Mouse (Mus musculus): ENCODE results near the gene Smpd1. TPM values are rescaled to one million over a fixed set of nuclear protein-coding genes. Genes with fewer than 3 reads are reported as not detected.

Gene Smpd1
- total RNA-seq, 2 experiments from 2014 or later: 96.9 to 107 TPM

DNA sequence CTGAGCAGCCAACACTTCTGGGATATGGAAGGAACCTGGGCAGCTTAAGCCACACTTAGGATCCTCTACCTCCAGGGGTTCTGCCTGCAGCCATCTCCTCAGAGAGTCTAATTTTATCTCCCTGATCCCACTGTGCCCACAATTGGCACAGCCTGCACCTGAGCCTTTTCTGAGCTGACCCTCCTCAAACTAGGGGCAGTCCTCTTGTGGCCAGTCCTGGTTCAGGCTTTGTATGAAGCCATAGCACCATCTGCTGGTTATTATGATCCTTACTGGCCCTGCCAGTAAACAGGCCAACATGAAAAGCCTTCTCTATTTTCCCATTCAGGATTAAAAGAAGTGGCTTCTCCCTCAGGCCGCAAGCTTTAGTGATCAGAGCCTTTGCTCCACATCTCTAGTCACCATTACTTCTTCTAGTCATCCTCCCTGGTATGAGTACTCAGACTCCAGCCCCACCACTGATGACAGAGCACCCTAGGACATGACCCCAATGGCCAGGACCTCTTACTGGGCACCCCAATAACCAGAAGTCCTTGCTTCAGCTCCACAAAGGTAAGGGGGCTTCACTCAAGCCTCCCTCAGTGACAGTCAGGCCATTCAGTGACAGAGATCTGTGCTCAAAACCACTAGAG is 26.7 kb upstream of the Smpd1 start:
- TF ChIP-seq CTCF (IDR thresholded peaks at IDR 0.05): peak; percentile 85
- H3K27ac ChIP-seq: no peak overlapping the region
- peak in 1 of 2 experiments; percentile 51 for DNase-seq (ENCODE audit: extremely low spot score in 1 of 2, low spot score in 2 of 2)
- no peak overlapping the region for H3K4me3 ChIP-seq
- intact Hi-C loops (cut with DNase I): no loop called here

DNA sequence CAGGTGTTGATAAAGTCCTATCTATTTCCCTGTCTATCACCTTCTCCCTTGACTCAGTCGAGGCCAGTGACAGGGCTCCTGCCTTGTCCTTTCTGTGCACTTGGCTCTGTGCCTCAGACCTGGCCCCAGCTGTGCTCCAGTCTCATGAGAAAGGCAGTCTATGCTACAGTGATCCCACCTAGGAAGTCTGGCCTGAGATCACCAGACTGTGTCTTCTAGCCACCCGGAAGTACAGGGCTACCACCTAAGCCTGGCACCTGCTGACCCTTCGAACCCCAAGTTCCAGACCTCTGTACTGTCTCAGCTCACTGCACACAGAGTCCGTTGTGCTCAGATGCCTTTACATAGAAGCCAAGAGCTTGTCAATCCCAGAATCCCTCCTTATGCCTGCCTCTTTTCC is 26.1 kb upstream of the Smpd1 start:
- intact Hi-C loops (cut with DNase I): no loop called here
- Histone ChIP-seq H3K27ac (no peak overlapping the region), H3K4me3 (no peak overlapping the region)
- no peak for DNase-seq (ENCODE audit: extremely low spot score in 1 of 2, low spot score in 2 of 2)
- no peak for TF ChIP-seq CTCF (IDR thresholded peaks at IDR 0.05)

DNA sequence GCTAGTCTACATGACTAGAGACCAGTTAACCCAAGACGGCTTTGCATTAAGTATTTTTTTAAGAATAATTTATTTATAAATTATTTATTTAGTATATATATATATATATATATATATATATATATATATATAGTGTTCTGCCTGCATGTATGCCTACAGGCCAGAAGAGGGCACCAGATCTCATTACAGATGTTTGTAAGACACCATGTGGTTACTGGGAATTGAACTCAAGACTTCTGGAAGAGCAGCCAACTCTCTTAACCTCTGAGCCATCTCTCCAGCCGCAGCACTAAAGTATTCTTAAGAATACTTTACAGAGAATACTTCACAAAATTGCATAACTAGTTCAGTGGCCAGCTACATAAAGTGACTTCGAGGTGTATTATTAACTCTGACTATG is 20.0 kb upstream of the Smpd1 start:
- Histone ChIP-seq H3K4me3 (no peak overlapping the region), H3K27ac (no peak overlapping the region)
- TF ChIP-seq CTCF (IDR thresholded peaks at IDR 0.05): peak; percentile 44
- no peak for DNase-seq (ENCODE audit: extremely low spot score in 1 of 2, low spot score in 2 of 2)
- intact Hi-C loops (cut with DNase I): no loop called here

DNA sequence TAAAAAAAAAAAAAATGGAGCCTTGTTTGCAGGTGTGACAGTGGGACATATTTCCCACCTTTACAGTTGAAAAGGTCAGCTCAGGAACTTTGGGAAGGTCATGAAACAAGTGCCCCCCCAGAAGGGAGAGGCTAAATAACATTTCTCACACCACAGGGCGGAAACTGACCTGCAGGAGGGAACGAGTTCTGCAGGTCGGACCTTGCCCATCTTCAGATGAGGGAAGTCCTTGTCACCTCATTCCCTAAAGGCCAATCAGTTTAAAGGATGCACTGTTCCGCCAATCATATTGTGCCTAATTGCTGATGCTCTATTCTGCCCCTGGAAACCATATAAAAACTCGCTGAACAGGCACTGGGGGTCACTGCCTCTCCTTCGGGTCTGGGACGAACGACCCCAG is 8.2 kb upstream of the Smpd1 start:
- Histone ChIP-seq H3K27ac (no peak overlapping the region), H3K4me3 (no peak overlapping the region)
- TF ChIP-seq CTCF (IDR thresholded peaks at IDR 0.05): no peak
- no peak for DNase-seq (ENCODE audit: extremely low spot score in 1 of 2, low spot score in 2 of 2)
- intact Hi-C loops (cut with DNase I): loop anchor here (5.0 kb wide), 1 partner anchor 181 kb away; no protein-coding TSS in a partner anchor

DNA sequence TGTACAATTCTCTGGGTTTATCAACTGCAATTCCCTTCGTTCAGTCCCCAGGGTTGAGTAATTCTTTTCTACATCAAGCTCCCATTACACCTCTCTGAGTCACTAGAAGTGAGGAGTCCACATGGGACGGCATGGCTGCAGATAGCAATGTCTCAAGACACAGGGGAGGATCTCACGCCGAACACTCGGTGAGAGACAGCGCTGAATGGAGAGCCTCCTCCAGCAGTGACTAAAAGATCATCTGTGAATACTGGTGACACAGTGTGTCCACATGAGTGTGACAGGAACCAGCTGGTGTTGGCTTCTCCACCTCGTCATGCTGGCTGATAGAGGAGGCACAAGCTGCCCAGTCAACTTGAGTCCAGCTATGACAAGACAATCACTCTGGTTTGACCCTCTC is 6.2 kb upstream of the Smpd1 start:
- no peak overlapping the region for H3K27ac ChIP-seq
- intact Hi-C loops (cut with DNase I): loop anchor here (2.0 to 5.0 kb wide), 3 partner anchors 55 to 271 kb away; no protein-coding TSS in a partner anchor
- H3K4me3 ChIP-seq: no peak overlapping the region
- no peak for DNase-seq (ENCODE audit: extremely low spot score in 1 of 2, low spot score in 2 of 2)
- no peak for TF ChIP-seq CTCF (IDR thresholded peaks at IDR 0.05)

DNA sequence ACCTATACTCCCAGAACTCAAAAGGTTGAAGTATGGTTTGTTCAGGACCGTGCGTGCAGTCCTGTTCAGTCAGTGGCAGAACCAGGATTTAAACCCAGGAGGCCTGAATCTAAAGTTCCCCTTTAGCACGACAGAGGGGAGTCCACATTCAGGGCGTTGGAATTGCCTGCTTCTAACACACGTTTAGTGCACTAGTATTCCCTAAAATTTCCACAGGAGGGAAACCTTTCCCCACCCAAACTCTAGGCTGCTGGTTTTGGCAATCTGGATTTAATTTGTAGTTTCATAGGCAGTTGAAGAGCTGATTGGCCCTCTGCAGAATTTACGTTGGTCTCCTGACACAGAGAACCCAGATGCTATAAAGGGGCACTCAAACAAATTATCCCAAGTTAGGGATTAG is 5.1 kb upstream of the Smpd1 start:
- Histone ChIP-seq H3K4me3 (no peak overlapping the region), H3K27ac (no peak overlapping the region)
- peak in 1 of 2 experiments; percentile 14 for DNase-seq (ENCODE audit: extremely low spot score in 1 of 2, low spot score in 2 of 2)
- peak; percentile 68 for TF ChIP-seq CTCF (IDR thresholded peaks at IDR 0.05)
- intact Hi-C loops (cut with DNase I): loop anchor here (2.0 to 5.0 kb wide), 3 partner anchors 54 to 270 kb away; no protein-coding TSS in a partner anchor

DNA sequence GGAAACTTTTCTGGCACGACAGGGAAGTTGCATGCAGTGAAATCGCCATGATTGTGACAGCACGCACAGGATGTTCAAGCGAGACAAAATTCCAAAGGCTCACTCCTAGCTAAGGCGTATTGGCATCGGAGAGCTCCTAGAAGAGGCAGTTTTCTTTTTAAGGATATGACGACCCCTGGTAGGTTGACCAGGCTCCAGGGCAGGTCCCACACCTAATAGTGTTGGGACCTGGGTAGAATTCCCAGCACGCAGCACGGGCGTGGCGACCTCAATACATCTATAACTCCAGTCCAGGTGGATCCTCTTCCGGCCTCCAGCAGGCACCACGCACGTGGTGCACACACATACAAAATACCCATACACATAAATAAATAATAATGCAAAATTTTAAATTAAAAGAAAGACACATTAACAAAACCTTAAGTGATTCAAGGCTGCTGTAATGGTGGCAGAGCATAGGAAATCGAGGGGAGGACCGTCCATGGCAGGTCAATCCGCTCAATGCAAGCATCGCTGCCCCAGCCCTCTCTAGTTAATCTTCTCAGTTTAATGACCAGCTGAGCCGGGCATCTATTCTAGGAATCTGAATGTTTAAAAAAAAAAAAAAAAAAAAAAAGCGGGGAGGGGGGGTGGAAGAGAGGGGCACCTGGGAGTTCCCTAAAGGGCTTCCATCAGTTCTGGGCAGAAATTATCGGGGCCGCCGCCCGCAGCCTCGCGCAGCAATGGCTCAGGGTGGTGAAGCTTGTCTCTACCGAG is 526 bp upstream of the Smpd1 start:
- Histone ChIP-seq H3K27ac (peak overlapping the region; percentile 95), H3K4me3 (peak overlapping the region; percentile 73)
- TF ChIP-seq CTCF (IDR thresholded peaks at IDR 0.05): no peak
- no peak for DNase-seq (ENCODE audit: extremely low spot score in 1 of 2, low spot score in 2 of 2)
- intact Hi-C loops (cut with DNase I): loop anchor here (2.0 kb wide), 2 partner anchors 27 to 79 kb away; partner anchors contain the start of genes Apbb1 and Trim3

DNA sequence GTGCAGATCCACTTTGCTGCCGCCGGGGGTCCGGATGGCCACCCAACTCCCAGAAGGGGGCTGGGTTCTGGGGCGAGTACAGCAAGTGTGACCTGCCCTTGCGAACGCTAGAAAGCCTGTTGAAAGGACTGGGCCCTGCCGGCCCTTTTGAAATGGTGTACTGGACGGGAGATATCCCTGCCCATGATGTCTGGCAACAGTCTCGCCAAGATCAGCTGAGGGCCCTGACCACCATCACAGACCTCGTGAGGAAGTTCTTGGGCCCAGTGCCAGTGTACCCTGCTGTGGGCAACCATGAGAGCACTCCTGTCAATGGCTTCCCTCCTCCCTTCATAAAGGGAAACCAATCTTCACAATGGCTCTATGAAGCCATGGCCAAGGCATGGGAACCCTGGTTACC is 1.4 kb downstream of the Smpd1 start:
- peak overlapping the region; percentile 53; the same call in 1 of the 2 replicates for H3K27ac ChIP-seq
- intact Hi-C loops (cut with DNase I): loop anchor here (2.0 kb wide), 2 partner anchors 25 to 77 kb away; partner anchors contain the start of genes Apbb1 and Trim3
- H3K4me3 ChIP-seq: peak overlapping the region; percentile 73
- no peak for DNase-seq (ENCODE audit: extremely low spot score in 1 of 2, low spot score in 2 of 2)
- TF ChIP-seq CTCF (IDR thresholded peaks at IDR 0.05): no peak

DNA sequence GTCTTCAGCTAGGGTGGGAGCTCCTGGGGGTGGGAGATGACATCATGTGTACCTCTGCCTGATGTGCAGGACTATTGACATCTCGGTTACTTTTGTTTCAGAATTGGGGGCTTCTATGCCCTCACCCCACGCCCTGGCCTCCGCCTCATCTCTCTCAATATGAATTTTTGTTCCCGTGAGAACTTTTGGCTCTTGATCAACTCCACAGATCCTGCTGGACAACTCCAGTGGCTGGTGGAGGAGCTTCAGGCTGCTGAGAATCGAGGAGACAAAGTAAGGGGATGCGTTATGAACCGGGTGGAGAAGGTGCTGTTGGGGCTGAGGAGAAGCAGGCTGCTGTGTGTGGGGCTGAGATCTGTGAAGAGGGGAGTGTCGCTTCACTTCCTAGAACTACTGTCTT is 2.2 kb downstream of the Smpd1 start:
- H3K27ac ChIP-seq: peak overlapping the region; percentile 53; the same call in 1 of the 2 replicates
- TF ChIP-seq CTCF (IDR thresholded peaks at IDR 0.05): no peak
- intact Hi-C loops (cut with DNase I): no loop called here
- peak in 1 of 2 experiments; percentile 16 for DNase-seq (ENCODE audit: extremely low spot score in 1 of 2, low spot score in 2 of 2)
- H3K4me3 ChIP-seq: peak overlapping the region; percentile 73

DNA sequence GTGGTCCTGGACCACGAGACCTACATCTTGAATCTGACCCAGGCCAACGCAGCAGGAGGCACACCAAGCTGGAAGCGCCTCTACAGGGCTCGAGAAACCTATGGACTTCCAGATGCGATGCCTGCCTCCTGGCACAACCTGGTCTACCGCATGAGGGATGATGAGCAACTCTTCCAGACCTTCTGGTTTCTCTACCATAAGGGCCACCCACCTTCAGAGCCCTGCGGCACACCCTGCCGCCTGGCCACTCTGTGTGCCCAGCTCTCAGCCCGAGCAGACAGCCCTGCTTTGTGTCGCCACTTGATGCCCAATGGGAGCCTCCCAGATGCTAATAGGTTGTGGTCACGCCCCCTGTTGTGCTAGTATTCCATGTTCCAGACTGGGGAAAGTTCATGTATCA is 3.5 kb downstream of the Smpd1 start:
- intact Hi-C loops (cut with DNase I): no loop called here
- H3K4me3 ChIP-seq: no peak overlapping the region
- no peak for TF ChIP-seq CTCF (IDR thresholded peaks at IDR 0.05)
- peak in 1 of 2 experiments; percentile 19 for DNase-seq (ENCODE audit: extremely low spot score in 1 of 2, low spot score in 2 of 2)
- peak overlapping the region; percentile 38; the same call in 1 of the 2 replicates for H3K27ac ChIP-seq

DNA sequence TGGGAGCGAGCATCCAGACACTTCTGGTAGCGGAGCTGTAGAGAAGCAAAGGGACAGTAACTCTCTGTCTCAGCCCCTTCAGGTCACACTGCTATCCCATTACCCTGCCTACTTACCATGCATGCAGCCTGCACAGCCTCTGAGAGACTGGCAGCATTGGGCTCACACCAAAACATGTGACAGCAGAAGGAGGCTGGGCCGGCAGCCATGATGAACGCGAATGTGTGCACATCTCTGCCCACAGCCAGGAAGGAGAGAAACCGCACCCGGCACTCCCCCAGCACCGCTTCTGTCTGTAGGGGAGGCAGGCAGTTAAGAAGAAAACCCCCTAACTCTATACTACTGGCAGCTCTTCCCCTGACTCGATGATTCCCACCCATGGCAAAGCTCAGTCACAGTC is 4.9 kb downstream of the Smpd1 start:
- no peak for TF ChIP-seq CTCF (IDR thresholded peaks at IDR 0.05)
- H3K4me3 ChIP-seq: no peak overlapping the region
- DNase-seq (ENCODE audit: extremely low spot score in 1 of 2, low spot score in 2 of 2): peak in 1 of 2 experiments; percentile 75
- H3K27ac ChIP-seq: peak overlapping the region; percentile 65
- intact Hi-C loops (cut with DNase I): no loop called here

DNA sequence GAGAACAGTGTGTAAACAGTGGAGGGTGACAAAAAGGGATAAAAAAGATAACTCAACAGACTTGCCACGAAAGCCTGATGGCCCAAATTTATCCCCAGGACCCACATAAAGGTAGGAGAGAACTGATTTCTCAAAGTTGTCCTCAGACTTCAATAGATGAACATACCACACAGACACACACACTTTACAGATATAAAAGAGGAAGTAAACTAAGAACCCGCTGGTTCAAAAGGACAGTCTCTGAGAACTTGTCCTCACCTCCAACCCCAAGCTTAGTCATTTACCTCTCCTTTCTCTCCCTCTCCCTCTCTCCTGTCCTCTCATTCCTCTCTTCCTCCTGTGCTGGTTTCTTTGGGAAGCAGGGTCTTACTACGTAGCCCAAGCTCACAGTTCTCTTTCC is 8.2 kb downstream of the Smpd1 start:
- intact Hi-C loops (cut with DNase I): no loop called here
- DNase-seq (ENCODE audit: extremely low spot score in 1 of 2, low spot score in 2 of 2): no peak
- Histone ChIP-seq H3K4me3 (no peak overlapping the region), H3K27ac (no peak overlapping the region; the same call in 1 of the 2 replicates)
- no peak for TF ChIP-seq CTCF (IDR thresholded peaks at IDR 0.05)

Measured in left cerebral cortex, adult 2 months (tissue).